Mouse (Mus musculus): ENCODE results near the gene Hoxd4. TPM values are rescaled to one million over a fixed set of nuclear protein-coding genes. Genes with fewer than 3 reads are reported as not detected.

Gene Hoxd4
- polyA plus RNA-seq, 1 experiment: 2.9 TPM

GRCm38 (mm10) chr2:74694066-74694465, 17.7 kb upstream of the Hoxd4 start:
- Histone ChIP-seq H3K27ac (ENCODE audit: control insufficient read depth, insufficient read depth, low read depth, low read length, poor library complexity) (no peak overlapping the region), H3K4me1 (ENCODE audit: control insufficient read depth, insufficient read depth, low read length) (no peaks in the 10 kb centered on the region), H3K4me3 (replicated peaks; ENCODE audit: control insufficient read depth, low read depth, low read length) (no peak overlapping the region)
- WGBS: 8% methylated on average over 16 of the region's 16 CpGs
- TF ChIP-seq CTCF (IDR thresholded peaks at IDR 0.05; ENCODE audit: control insufficient read depth, insufficient read depth, low read length) (peak; percentile 30; the same call in 1 of the 2 replicates), POLR2A (IDR thresholded peaks at IDR 0.05; ENCODE audit: borderline replicate concordance, control insufficient read depth, low read depth, low read length) (no peak)

- 27% methylated on average over 1 of the region's 1 CpGs for WGBS
Measured at GRCm38 (mm10) chr2:74695383-74695782, 16.3 kb upstream of the Hoxd4 start.

GRCm38 (mm10) chr2:74695813-74696430, 15.8 kb upstream of the Hoxd4 start:
- no peak overlapping the region for H3K27ac ChIP-seq (ENCODE audit: control insufficient read depth, insufficient read depth, low read depth, low read length, poor library complexity)
- no peak overlapping the region for H3K4me3 ChIP-seq (replicated peaks; ENCODE audit: control insufficient read depth, low read depth, low read length)
- TF ChIP-seq POLR2A (IDR thresholded peaks at IDR 0.05; ENCODE audit: borderline replicate concordance, control insufficient read depth, low read depth, low read length) (no peak), CTCF (IDR thresholded peaks at IDR 0.05; ENCODE audit: control insufficient read depth, insufficient read depth, low read length) (no peak)
- 19% methylated on average over 7 of the region's 7 CpGs for WGBS
- H3K4me1 ChIP-seq (ENCODE audit: control insufficient read depth, insufficient read depth, low read length): no peaks in the 10 kb centered on the region

More at GRCm38 (mm10) chr2:74695383-74695782, 16.3 kb upstream of the Hoxd4 start:
- Histone ChIP-seq H3K27ac (ENCODE audit: control insufficient read depth, insufficient read depth, low read depth, low read length, poor library complexity) (no peak overlapping the region), H3K4me1 (ENCODE audit: control insufficient read depth, insufficient read depth, low read length) (no peaks in the 10 kb centered on the region), H3K4me3 (replicated peaks; ENCODE audit: control insufficient read depth, low read depth, low read length) (no peak overlapping the region)
- no peak for TF ChIP-seq POLR2A (IDR thresholded peaks at IDR 0.05; ENCODE audit: borderline replicate concordance, control insufficient read depth, low read depth, low read length)
- TF ChIP-seq CTCF (IDR thresholded peaks at IDR 0.05; ENCODE audit: control insufficient read depth, insufficient read depth, low read length): no peak

- Histone ChIP-seq H3K4me1 (ENCODE audit: control insufficient read depth, insufficient read depth, low read length) (no peaks in the 10 kb centered on the region), H3K27ac (ENCODE audit: control insufficient read depth, insufficient read depth, low read depth, low read length, poor library complexity) (no peak overlapping the region), H3K4me3 (replicated peaks; ENCODE audit: control insufficient read depth, low read depth, low read length) (no peak overlapping the region)
- no peak for TF ChIP-seq POLR2A (IDR thresholded peaks at IDR 0.05; ENCODE audit: borderline replicate concordance, control insufficient read depth, low read depth, low read length)
- no peak for TF ChIP-seq CTCF (IDR thresholded peaks at IDR 0.05; ENCODE audit: control insufficient read depth, insufficient read depth, low read length)
- 15% methylated on average over 34 of the region's 34 CpGs for WGBS
Measured at GRCm38 (mm10) chr2:74696442-74697335, 15.0 kb upstream of the Hoxd4 start.

- H3K27ac ChIP-seq (ENCODE audit: control insufficient read depth, insufficient read depth, low read depth, low read length, poor library complexity): peak within 1 kb of the TSS; percentile 21; the same call in 1 of the 2 replicates
- TF ChIP-seq POLR2A (IDR thresholded peaks at IDR 0.05; ENCODE audit: borderline replicate concordance, control insufficient read depth, low read depth, low read length) (no peak), CTCF (IDR thresholded peaks at IDR 0.05; ENCODE audit: control insufficient read depth, insufficient read depth, low read length) (no peak)
- H3K4me3 ChIP-seq (replicated peaks; ENCODE audit: control insufficient read depth, low read depth, low read length): no peak within 1 kb of the TSS
- 1% methylated on average over 43 of the region's 43 CpGs for WGBS
- H3K4me1 ChIP-seq (ENCODE audit: control insufficient read depth, insufficient read depth, low read length): no peaks in the 10 kb centered on the region
Measured at GRCm38 (mm10) chr2:74697567-74698121, 14.1 kb upstream of the Hoxd4 start, which contains the start of gene Hoxd9. TSS of gene Hoxd9 (plus strand) at chr2:74697727.

GRCm38 (mm10) chr2:74698201-74699052, 13.3 kb upstream of the Hoxd4 start:
- WGBS: 4% methylated on average over 86 of the region's 86 CpGs
- no peak for TF ChIP-seq CTCF (IDR thresholded peaks at IDR 0.05; ENCODE audit: control insufficient read depth, insufficient read depth, low read length)
- TF ChIP-seq POLR2A (IDR thresholded peaks at IDR 0.05; ENCODE audit: borderline replicate concordance, control insufficient read depth, low read depth, low read length): no peak
- no peak overlapping the region; the same call in 1 of the 2 replicates for H3K27ac ChIP-seq (ENCODE audit: control insufficient read depth, insufficient read depth, low read depth, low read length, poor library complexity)
- H3K4me1 ChIP-seq (ENCODE audit: control insufficient read depth, insufficient read depth, low read length): no peaks in the 10 kb centered on the region
- H3K4me3 ChIP-seq (replicated peaks; ENCODE audit: control insufficient read depth, low read depth, low read length): no peak overlapping the region

GRCm38 (mm10) chr2:74699053-74699430, 12.7 kb upstream of the Hoxd4 start:
- no peak overlapping the region for H3K4me3 ChIP-seq (replicated peaks; ENCODE audit: control insufficient read depth, low read depth, low read length)
- H3K4me1 ChIP-seq (ENCODE audit: control insufficient read depth, insufficient read depth, low read length): no peaks in the 10 kb centered on the region
- no peak overlapping the region for H3K27ac ChIP-seq (ENCODE audit: control insufficient read depth, insufficient read depth, low read depth, low read length, poor library complexity)
- no peak for TF ChIP-seq POLR2A (IDR thresholded peaks at IDR 0.05; ENCODE audit: borderline replicate concordance, control insufficient read depth, low read depth, low read length)
- TF ChIP-seq CTCF (IDR thresholded peaks at IDR 0.05; ENCODE audit: control insufficient read depth, insufficient read depth, low read length): no peak
- 11% methylated on average over 17 of the region's 17 CpGs for WGBS
